Mouse (Mus musculus): Measurements from ENCODE around the gene Acot11. TPM values are rescaled to one million over a fixed set of nuclear protein-coding genes. Genes with fewer than 3 reads are reported as not detected.

Acot11 gene
- total and polyA plus RNA-seq, 3 experiments = 16.4 to 48.6 (median 27.5) TPM

GRCm38 (mm10) chr4:106805890-106806289 lies 1.1 kb upstream of the Acot11 start:
- Histone ChIP-seq H3K36me3 (ENCODE audit: control insufficient read depth, insufficient read depth, low read length) (no peaks in the 10 kb centered on the region), H3K27ac (no peak overlapping the region), H3K79me2 (replicated peaks; ENCODE audit: control insufficient read depth, insufficient read depth, low read length) (no peaks in the 10 kb centered on the region), H3K9ac (ENCODE audit: low read depth, low read length) (no peak overlapping the region), H3K4me3 (no peak overlapping the region), H3K4me1 (ENCODE audit: control insufficient read depth, insufficient read depth, low read length) (no peaks in the 10 kb centered on the region), H3K27me3 (ENCODE audit: control insufficient read depth, insufficient read depth, low read length) (no peaks in the 10 kb centered on the region)
- 46% methylated on average over 2 of the region's 2 CpGs for WGBS
- DNase-seq = no peak
- TF ChIP-seq CTCF (IDR thresholded peaks at IDR 0.05) = peak; percentile 29
- no peak for TF ChIP-seq POLR2A (IDR thresholded peaks at IDR 0.05; ENCODE audit: insufficient read depth, low read depth, low read length)
- intact Hi-C loops (cut with DNase I) = no loop called here

GRCm38 (mm10) chr4:106804201-106804909 lies 443 bp downstream of the Acot11 start:
- H3K27ac ChIP-seq = peak overlapping the region; percentile 29; the same call in 1 of the 2 replicates
- H3K27me3 ChIP-seq (ENCODE audit: control insufficient read depth, insufficient read depth, low read length) = no peaks in the 10 kb centered on the region
- H3K4me1 ChIP-seq (ENCODE audit: control insufficient read depth, insufficient read depth, low read length) = no peaks in the 10 kb centered on the region
- peak in 1 of 2 experiments; percentile 46 for DNase-seq
- intact Hi-C loops (cut with DNase I) = loop anchor here (5.0 kb wide), 1 partner anchor 358 kb away; no protein-coding TSS in a partner anchor
- TF ChIP-seq POLR2A (IDR thresholded peaks at IDR 0.05; ENCODE audit: insufficient read depth, low read depth, low read length) = no peak
- no peak for TF ChIP-seq CTCF (IDR thresholded peaks at IDR 0.05)
- H3K79me2 ChIP-seq (replicated peaks; ENCODE audit: control insufficient read depth, insufficient read depth, low read length) = no peaks in the 10 kb centered on the region
- peak overlapping the region; percentile 45 for H3K4me3 ChIP-seq
- 31% methylated on average over 16 of the region's 16 CpGs for WGBS
- no peaks in the 10 kb centered on the region for H3K36me3 ChIP-seq (ENCODE audit: control insufficient read depth, insufficient read depth, low read length)
- peak overlapping the region; percentile 22 for H3K9ac ChIP-seq (ENCODE audit: low read depth, low read length)

GRCm38 (mm10) chr4:106803781-106804180 lies 1.0 kb downstream of the Acot11 start:
- no peaks in the 10 kb centered on the region for H3K27me3 ChIP-seq (ENCODE audit: control insufficient read depth, insufficient read depth, low read length)
- no peaks in the 10 kb centered on the region for H3K79me2 ChIP-seq (replicated peaks; ENCODE audit: control insufficient read depth, insufficient read depth, low read length)
- H3K4me1 ChIP-seq (ENCODE audit: control insufficient read depth, insufficient read depth, low read length) = no peaks in the 10 kb centered on the region
- no peak overlapping the region for H3K4me3 ChIP-seq
- intact Hi-C loops (cut with DNase I) = loop anchor here (5.0 kb wide), 1 partner anchor 359 kb away; no protein-coding TSS in a partner anchor
- no peak overlapping the region for H3K27ac ChIP-seq
- TF ChIP-seq CTCF (IDR thresholded peaks at IDR 0.05) (peak; percentile 46), POLR2A (IDR thresholded peaks at IDR 0.05; ENCODE audit: insufficient read depth, low read depth, low read length) (no peak)
- 82% methylated on average over 4 of the region's 4 CpGs for WGBS
- no peak overlapping the region for H3K9ac ChIP-seq (ENCODE audit: low read depth, low read length)
- DNase-seq = no peak
- H3K36me3 ChIP-seq (ENCODE audit: control insufficient read depth, insufficient read depth, low read length) = no peaks in the 10 kb centered on the region

GRCm38 (mm10) chr4:106799772-106800336 lies 4.9 kb downstream of the Acot11 start:
- peak overlapping the region; percentile 78 for H3K27ac ChIP-seq
- intact Hi-C loops (cut with DNase I) = loop anchor here (2.0 to 5.0 kb wide), 2 partner anchors 21 to 362 kb away; no protein-coding TSS in a partner anchor

GRCm38 (mm10) chr4:106798908-106799546 lies 5.8 kb downstream of the Acot11 start:
- Histone ChIP-seq H3K4me3 (peak overlapping the region; percentile 36), H3K36me3 (ENCODE audit: control insufficient read depth, insufficient read depth, low read length) (no peaks in the 10 kb centered on the region), H3K27ac (peak overlapping the region; percentile 78), H3K4me1 (ENCODE audit: control insufficient read depth, insufficient read depth, low read length) (peaks cover 3% of the 10 kb centered on the region; the same call in 1 of the 2 replicates), H3K27me3 (ENCODE audit: control insufficient read depth, insufficient read depth, low read length) (no peaks in the 10 kb centered on the region), H3K9ac (ENCODE audit: low read depth, low read length) (peak overlapping the region; percentile 58), H3K79me2 (replicated peaks; ENCODE audit: control insufficient read depth, insufficient read depth, low read length) (no peaks in the 10 kb centered on the region)
- peak in 1 of 2 experiments; percentile 32 for DNase-seq
- intact Hi-C loops (cut with DNase I) = loop anchor here (2.0 kb wide), 1 partner anchor 20 kb away; no protein-coding TSS in a partner anchor
- 47% methylated on average over 10 of the region's 10 CpGs for WGBS
- TF ChIP-seq POLR2A (IDR thresholded peaks at IDR 0.05; ENCODE audit: insufficient read depth, low read depth, low read length) = no peak
- no peak for TF ChIP-seq EP300 (IDR thresholded peaks at IDR 0.05; ENCODE audit: insufficient read depth, low read depth, low read length)
- no peak for TF ChIP-seq CTCF (IDR thresholded peaks at IDR 0.05)

More at GRCm38 (mm10) chr4:106799772-106800336, 4.9 kb downstream of the Acot11 start:
- Histone ChIP-seq H3K36me3 (ENCODE audit: control insufficient read depth, insufficient read depth, low read length) (no peaks in the 10 kb centered on the region), H3K79me2 (replicated peaks; ENCODE audit: control insufficient read depth, insufficient read depth, low read length) (no peaks in the 10 kb centered on the region), H3K4me1 (ENCODE audit: control insufficient read depth, insufficient read depth, low read length) (peaks cover 3% of the 10 kb centered on the region; the same call in 1 of the 2 replicates), H3K27me3 (ENCODE audit: control insufficient read depth, insufficient read depth, low read length) (no peaks in the 10 kb centered on the region), H3K4me3 (peak overlapping the region; percentile 36), H3K9ac (ENCODE audit: low read depth, low read length) (peak overlapping the region; percentile 20; the same call in 1 of the 2 replicates)
- peak; percentile 82 to 88 for DNase-seq
- 15% methylated on average over 15 of the region's 15 CpGs for WGBS
- TF ChIP-seq EP300 (IDR thresholded peaks at IDR 0.05; ENCODE audit: insufficient read depth, low read depth, low read length) = 0 out of 2 replicates have a peak, but pooled peaks have one; percentile 54
- peak; percentile 80 for TF ChIP-seq CTCF (IDR thresholded peaks at IDR 0.05)
- TF ChIP-seq POLR2A (IDR thresholded peaks at IDR 0.05; ENCODE audit: insufficient read depth, low read depth, low read length) = no peak

Measured in heart, adult 2 months (tissue).